Mouse (Mus musculus) kidney, adult 11 months (tissue): ENCODE measurements at regions not wholly inside any gene's neighbourhood (a gene's known extent, or its start where the extent isn't known, plus 50 kb on each side); places are given as distances from the start of the nearest gene placed in this dataset.

ENCODE experiments used
- DNase-seq: peaks from one replicate; pipeline ENCODE4 v3.0.0; 2022

DNA sequence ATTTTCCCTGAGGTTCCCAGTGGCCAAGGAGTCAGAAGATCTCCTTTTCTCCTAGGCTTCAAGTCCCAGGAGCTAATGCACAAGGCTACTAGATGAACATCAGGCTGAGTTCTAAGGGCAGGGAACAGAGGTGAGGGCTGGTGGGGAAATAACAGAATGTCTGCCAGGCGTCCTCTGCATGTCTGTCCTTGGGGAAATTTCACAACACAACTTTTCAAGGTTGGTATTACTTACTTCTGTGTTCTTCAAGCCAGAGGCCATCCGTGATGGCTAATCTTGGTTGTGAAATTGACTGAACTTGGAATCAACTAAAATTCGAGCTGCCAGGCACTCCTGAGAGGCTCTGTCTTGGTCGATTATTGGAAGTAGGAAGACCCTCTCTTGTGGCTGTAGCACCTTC is 416.6 kb downstream of the Vrk1 start:
- no peak for DNase-seq

DNA sequence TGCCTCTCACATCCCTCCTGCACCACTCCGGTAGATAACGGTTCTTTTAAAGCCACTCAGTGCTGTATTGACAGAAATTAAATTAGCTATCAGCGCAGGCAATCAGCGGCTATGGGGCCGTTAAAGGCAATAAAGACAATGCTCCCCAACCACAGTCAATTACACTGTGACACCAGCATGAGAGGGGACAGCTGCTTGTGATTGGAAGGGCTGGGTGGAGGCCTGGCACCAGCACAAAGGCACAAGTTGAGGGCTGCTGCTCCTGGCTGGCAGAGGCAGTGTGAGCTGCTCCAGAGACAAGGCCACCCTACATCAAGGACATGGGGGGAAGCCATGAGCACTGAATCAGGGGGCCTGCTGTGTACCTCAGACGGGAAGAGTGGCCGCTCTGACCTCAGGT is 420.0 kb downstream of the Vrk1 start:
- DNase-seq, result no peak

DNA sequence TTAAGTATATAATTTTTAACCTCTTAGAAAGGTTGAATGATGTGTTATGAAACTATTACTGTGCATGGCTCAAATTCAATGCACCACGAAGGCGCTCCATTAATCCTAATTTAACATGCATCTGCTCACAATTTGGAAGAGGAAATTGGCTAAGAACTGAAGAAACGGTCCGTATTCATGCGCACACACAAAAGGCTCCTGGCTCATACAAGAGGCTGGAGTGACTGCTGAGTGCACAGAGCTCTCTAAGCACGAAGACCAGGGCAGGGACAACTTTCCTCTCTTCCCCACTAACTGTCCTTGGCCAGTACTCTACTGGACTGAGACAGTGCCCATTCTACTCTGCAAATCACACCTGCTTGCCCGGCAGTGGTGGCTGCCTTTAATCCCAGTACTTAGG is 435.1 kb downstream of the Vrk1 start:
- no peak for DNase-seq

DNA sequence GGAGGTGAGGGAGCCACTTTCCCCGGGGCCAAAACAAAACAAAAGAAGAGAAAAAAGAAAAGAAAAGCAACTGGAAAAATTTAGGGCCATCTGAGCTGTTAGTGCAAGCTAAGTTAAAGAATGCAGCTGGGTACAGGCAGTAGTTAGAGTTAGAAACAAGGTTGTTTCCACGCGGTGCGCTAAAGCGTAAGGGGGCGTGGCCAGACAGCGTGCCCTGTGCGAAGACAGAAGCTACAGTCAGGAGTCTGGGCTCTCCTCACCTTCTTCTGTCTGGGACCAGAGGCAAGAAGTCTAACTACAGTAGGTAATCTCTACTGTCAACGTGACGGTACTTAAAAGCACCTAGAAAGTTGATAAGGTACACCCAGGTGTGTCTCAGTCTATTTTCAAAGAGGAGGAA is 435.9 kb downstream of the Vrk1 start:
- DNase-seq, result no peak

DNA sequence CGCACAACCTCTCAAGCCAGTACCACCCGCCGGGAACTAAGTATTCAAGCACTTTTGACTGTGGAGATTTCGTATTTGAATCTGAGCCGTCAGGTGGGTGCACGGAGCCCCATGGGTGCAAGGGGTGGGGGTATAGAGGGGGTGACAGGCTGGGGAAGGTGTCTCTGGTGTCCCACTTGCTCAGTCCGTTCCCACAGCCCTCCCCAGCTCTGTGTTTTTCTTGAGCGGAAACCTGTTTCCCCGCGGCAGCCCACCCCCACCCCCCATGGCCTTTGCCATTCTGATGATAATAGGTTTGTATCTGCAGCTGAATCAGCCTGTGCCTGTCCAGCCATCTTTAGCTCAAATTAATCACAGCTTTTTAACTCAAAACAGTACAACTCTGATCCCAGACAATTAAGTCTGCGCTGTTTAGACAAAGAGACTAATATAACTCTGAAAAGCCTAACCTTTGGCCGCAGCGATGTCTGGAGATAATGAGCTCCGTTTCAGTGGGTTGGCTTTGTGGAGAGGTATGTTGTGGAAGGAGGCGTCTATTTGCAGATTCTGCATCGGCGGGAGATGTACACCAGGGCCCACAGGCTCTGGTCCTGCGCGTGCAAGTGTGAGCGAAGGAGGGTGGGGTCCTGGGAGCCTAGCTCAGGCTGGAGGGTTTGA is 437.0 kb downstream of the Vrk1 start:
- no peak for DNase-seq

DNA sequence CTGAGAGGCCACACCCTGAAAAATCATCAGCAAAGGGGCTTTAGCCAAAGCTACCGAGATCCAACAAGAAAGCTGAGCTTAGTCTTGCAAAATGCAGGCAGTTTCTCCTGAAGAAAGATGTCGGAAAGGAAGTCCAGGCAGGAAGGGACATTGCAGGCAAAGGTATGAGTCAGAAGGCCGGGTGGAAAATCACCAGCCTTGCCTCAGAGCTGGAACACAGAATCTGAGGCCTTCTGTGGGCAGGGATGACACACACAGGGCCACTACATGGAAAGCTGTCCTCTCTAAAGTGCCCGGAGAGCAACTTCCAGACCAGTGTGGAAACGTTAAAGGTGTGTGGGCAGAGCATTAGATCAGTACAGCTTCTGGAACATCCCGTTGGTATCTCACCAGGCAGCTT is 438.5 kb downstream of the Vrk1 start:
- no peak for DNase-seq

DNA sequence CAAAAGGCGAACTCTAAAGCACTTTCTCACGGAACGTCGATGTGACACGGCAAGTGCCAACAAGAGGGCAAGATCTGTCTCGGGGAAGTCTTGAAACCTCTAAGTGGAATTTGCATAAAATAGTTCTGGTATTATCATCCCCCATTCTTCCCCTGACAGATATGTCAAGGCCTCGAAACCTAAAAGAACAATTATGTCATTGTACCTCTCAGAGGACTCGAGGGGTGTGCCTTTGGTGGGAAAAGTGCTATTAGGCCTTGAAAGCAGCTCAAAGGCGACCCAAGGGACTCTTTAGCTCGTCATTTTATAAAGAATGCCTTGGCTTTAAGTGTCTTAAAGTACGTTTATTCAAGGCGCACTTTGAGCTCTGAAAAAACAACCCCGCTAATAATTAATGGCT is 443.5 kb downstream of the Vrk1 start:
- DNase-seq, result no peak

DNA sequence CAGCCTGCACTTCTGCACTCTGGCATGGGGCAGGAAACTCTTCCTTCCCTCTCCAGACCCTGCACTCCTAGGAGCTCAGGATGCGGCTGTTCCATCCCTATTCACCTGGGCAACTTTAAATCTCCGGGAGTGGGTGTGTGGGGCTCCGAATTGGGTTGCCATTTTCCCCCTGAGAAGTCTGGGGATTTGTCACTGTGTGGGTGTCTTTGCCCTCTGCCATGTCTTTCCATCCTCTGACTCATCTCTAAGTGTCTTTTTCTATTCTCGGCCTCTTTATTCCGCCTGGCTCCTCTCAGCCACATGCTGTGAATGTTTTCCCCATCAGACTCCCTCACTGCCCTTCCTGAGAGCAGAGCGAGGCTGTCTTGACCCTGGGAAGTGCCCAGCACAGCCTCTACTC is 448.2 kb downstream of the Vrk1 start:
- no peak for DNase-seq

DNA sequence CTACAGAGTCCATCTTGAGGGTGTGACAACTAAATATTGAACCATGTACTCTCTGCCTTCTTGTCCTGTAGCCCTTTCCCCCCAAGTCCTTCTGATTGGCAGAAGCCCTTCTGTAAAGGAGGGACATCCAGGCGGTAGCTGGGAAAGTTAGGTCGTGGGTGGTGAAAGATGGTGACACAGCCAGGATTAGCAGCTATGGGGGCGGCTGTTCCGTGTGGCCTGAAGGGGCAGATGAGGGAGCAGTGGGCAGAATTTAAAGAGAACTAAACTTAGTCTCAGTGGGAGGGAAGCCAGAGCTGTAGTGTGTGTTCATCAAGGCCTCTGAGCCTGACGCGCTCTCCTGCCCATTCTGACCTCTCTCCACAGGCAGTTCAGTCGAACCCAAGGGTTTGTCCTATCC is 450.6 kb downstream of the Vrk1 start:
- DNase-seq, result no peak

DNA sequence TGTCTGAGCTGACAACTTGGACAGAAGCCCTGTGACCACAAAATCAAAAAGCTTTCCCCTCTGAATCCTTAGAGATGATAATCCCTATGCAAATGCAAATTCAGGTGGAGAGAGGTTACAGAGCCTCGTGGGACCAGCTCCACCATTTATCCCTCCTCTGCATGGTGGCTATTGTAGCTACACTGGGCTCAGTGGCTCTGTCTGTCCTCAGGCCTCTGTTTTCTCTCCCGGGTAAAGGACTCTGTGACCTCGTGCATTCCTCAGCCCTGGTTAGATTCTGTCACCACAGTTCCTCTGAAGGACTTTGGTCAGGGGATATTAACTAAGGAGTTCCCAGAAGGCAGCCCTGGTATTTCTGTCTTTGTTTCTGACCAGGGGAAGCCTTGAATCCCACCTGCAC is 452.3 kb downstream of the Vrk1 start:
- DNase-seq, result no peak

DNA sequence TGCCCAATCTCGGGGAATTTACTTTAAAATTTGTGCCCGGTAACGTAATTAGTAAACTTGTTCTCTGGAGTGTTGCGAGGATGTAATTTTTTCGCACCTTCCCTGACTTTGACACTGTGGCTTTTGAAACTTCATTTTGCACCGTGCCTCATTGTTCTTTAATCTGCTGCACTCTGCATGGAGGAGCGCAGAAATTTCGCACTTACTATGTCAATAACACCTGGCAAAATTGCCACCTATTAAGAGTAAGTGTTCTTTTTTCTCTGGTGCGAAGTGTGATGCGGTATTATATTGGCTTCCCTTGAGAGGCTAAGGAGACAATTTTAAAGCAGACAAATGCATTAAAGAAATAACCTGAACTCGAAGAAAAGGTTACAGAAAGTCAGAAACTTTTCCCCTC is 454.7 kb downstream of the Vrk1 start:
- no peak for DNase-seq

DNA sequence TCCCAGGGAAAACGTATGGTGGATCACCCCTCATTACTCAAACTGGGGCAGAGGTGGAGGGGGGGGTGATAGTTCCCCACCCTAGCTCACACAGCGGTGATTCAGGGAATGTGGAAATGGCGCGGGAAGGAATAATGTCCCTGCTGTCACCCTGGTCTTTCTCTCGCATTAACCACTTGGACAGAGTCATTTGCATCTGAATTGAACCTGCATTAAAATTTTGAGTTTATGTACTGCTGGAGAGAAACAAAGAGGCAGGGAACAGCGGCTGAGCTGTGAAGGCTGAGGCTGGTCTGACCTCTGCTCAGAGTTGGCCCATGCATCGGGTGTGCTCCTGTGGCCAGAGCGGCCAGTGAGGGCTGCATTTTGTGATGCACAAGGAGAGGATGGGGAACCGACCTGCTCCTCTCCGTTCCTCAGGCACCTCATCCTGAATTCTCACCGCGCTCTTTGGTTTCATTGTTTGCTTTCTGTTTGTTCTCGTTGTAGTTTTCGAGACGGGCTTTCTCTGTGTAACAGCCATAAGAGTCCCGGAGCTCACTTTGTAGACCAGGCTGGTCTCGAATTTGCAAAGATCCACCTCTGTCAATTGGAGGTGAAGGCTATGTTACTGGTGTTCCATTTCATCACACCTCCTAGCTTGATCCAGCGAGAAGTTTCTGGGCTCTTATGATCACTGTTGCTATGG is 458.3 kb downstream of the Vrk1 start:
- no peak for DNase-seq

DNA sequence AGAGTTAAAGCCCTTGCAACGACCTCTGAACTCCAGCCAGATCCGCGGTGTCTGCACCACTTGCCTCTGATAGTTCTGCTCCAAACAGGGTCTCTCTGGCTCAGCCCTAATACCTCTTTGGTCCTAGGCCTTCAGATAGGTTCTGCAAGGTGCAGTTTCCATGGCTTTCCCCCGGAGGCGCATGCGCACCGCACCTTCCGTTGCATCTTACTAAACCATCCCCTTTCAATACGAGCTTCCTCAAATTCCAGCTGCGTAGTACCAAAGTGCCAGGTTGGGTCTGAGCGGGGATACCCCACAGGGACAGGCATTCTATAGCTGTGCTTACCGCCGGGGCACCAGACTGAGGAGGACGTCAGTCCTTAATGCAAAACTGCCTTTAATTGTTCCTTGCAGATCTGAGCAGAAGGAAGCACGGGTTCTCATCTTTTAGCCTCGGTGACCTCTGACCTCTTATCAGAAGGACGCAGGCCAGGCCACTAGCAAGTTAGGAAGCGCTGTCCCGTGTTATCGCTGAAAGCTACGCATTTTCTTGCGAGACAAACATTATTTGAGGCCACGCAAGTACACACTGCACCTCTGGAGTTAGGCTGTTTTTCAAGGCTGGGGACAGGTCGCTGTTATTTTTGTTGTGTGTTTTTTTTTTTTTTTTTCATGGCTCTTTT is 464.6 kb downstream of the Vrk1 start:
- no peak for DNase-seq

DNA sequence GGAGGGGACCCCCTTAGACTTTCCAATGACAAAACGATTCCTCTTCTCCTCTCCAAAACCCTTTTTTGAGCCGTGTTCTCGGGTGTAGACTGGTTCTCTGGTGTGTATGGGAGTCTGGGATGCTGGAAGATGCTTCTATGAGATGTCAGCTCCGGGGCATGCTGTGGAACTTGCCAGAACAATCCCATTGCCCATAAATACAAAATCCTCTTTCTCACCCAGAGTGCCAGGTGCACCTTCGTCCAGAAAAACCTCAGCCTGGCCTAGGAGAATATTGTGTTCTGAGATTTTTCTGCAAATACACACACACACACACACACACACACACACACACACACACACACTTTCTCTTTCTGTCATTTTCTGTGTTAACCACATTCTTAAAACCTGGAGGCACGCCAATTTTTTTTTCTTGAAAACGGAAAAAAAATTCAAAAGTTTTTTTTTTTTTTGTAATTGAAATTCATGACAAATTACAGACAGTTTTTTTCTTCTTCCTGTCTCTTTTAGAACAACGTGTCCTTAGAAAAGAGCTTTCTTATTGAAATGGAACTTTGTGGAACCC is 465.5 kb downstream of the Vrk1 start:
- no peak for DNase-seq

DNA sequence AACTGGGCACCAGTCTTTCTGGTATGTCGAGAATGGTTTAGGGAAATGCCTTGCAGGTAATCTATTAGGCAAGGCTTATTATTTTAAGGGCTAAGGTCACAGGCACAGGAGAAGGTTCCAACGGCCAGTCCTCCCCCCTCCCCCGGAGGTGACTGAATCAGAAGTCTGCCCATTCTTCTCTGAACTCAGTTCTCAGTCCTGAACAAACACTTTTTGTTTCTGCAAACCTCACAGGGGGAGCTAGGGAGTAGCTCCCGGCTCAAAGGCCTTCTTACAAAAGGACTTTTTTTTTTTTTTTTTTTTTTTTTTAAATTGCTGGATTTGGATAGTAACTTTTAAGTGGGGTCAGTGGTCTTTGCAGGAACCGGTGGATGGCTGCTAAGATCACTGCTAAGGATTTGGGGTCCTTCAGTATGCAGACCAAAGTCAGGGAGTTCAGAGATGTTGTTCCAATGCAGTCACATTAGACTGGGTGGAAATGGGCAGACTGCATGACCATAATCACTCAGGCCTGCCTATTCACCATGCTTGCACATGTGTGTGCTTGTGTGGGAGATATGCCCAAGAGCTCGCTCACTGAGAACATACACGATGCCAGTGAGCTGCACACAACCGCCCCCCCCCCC is 467.1 kb downstream of the Vrk1 start:
- DNase-seq, result no peak

DNA sequence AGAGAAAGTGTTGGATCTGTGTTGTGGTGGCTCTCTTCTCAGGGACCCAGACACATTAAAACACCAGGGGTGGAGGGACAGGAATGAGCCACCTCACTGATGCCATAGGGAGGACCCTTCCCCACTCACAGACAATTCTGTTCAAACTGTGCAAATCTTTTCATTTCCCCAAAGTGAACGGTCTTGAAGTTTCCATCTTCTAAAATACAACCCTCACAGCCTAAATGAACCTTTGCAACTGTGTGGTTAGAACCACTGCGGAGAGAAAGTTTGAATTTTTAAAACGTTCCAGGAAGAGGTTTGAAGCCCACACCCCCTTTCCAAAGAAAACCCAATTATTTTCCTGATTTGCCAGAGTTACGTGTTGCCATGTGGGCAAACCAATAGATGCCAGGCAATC is 467.7 kb downstream of the Vrk1 start:
- no peak for DNase-seq

DNA sequence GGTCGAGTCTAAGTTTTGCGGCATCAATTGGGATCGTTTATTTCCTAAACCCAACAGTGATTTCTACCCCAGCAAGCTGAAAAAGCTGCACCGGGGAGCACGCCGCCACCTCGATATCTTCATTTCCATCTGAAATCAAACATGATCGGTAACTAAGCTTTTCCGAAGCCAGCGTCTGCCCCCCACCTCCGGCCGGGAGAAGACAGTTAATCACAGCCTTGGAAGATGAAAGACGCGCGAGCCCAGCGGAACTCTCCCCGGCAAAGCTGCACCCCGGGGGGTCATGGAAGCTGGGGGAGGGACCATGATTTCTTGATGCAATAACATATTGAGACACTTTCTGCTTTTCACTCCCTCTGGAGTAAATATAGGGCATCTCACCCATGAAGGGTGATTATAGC is 468.4 kb downstream of the Vrk1 start:
- no peak for DNase-seq

DNA sequence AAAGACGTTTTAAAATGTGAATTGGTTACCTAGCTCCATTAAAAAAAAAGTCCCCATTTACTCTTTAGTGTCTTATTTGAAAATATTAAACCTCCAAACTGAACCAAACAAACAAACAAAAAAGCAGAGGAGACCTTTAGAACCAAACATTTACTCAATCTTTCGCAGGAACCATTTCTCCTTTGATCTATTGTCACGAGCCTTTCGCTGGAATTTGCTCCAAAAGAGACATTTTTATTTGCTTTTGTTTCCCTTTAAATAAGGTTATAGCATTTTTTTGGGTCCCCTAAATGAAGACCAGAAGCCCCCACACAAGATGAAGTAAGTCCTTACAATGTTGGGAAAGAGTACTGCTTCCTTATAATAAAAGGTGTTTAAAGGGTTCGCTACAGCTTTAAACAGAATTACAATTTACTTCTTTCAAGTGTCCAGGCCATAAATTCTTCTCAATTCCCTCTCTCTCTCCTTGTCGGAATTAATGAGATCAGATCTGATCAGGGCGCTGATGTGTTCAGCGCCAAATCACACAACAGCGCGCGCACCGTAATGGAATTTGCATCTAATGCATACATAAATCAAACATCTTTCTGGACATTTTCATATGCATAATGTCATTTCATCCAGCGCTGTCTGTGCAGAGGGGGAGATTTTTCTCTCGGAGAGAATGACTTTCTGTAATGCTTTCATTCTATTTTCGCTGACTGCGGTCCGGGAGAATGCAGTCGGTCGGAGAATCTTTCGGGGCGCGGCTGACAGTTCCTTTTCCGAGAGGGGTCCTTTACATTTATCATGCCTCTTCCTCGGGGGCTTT is 469.2 kb downstream of the Vrk1 start:
- DNase-seq, result no peak

DNA sequence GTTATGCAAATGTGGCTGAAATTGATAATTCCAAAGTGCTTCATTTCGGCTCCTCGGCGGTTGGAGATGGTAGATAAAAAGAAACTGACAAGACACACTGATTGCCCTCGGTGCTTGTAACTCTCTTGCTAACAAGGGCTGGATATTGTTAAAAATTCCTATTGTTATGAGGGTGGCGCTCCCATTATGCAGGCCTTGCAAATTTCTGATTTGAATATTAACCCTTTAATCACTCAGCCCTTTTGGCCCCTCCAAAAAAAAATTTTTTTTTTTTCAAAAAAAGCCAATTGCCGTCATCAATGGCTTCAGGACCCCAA is 469.8 kb downstream of the Vrk1 start:
- no peak for DNase-seq

DNA sequence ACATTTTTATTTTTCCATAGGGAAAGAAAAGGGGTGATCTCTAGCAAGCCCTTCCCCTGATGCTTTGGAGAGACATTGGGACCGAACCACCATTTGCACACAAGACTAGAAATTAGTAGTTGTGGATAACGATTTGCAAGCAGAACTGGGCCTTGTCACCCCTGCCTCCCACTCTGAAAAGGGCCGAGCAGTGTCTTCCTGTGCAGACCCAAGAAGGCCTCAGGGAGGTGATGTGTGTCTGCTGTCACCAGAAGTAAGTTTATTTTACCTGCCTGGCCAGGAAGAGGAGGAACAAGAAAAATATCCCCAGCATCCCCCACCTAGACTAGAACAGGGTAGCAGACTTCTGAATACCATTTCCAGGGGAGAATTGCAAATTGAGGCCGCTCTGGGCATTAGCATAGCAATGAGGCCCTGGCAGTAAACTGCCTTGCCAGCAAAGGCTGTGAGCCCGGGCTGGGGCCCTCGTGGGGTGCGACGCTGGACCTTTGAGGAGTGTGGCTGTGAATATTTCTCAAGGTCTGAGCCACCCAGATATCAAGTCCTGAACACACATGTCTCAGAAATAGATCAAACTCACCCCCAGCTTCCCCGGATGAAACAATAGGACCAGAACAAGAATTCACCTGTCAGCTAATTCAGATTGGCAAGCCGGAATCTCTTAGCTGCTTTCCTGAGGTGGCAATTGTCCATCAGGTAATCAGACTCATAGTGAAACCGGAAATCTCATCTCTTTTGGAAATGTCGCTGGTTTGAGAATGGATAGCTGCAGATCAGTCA is 470.4 kb downstream of the Vrk1 start:
- DNase-seq, result no peak

DNA sequence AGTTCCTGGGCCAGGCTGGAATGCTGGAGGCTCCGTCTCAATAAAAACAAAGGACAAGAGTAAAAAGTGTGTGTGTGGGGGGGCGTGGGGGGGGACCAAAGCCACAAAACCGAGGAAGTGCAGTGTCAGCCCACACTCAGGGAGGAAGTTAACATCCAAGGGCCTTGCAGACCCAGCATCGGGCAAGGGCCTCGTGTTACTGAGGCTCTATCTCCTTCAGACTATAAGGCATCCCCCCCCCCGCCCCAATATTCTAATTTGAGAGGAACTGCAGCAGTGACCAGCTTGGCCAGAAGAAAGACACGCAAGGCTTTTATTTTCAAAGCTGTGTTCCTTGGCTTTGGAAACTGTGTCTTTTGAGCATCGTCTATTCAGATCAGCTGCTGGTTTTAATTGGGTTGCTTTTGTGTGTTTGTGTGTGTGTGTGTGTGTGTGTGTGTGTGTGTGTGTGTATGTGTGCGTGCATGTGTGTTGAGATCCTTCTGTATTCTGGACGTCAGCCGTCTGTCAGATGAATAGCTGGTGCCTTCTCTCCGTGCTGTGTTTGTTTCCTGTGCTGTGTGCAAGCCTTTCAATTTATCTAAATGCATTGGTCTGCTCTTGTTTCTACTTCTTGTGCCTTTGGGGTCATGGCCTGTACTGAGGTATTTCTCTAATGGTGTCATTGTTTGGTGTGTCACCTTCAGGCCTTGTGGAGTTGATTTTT is 491.7 kb downstream of the Vrk1 start:
- DNase-seq, result no peak

DNA sequence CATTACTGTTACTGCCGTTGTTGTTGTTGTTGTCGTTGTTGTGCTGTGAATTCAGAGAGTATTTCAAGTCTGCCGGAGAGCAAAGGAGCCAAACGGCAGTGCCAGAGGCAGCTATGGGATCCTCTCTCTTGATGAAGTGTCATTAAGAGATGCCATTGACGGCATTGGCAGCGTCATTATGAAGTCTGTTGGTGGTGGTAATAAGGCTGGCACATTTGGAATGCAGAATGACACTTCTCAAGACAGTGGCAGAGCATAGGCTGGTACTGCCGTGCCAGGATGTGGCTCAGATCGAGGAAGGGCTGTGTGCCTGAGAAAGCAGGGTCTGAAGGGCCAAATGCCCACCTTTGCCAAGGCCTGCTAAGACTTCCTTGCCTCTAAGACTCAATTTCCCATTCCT is 494.3 kb downstream of the Vrk1 start:
- no peak for DNase-seq
